Mouse (Mus musculus): Measurements from ENCODE around the gene Pdzd2. TPM values are rescaled to one million over a fixed set of nuclear protein-coding genes. Genes with fewer than 3 reads are reported as not detected.

Gene Pdzd2
- polyA plus RNA-seq, 1 experiment from 2014 or later, result 3.4 TPM

DNA sequence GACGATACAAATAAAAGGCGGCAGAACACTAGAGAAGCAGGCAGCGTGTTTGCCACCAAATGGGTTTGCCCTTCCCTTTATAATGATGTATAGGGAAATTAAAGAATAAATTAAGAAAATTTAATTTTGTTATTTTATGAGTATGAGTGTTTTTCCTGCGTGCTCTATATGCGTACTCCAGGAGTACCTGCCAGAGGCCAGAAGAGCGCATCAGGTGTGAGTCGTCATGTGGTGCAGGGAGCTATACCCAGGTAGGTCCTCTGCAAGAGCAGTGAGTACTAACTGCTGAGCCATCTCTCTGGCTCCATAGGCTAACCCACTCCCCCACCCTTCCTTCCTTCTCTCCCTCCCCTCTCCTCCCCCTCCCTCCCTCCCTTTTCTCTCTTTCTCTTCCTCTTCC is 388.3 kb downstream of the Pdzd2 start:
- Histone ChIP-seq H3K27ac (replicated peaks; ENCODE audit: low read depth, low read length) (no peak overlapping the region), H3K4me1 (ENCODE audit: control insufficient read depth, insufficient read depth, low read length) (no peaks in the 10 kb centered on the region), H3K4me3 (ENCODE audit: low read depth, low read length) (no peak overlapping the region), H3K4me2 (ENCODE audit: low read depth, low read length) (no peak overlapping the region), H3K9ac (replicated peaks; ENCODE audit: low read length) (no peak overlapping the region), H3K36me3 (replicated peaks; ENCODE audit: control insufficient read depth, insufficient read depth, low read depth, low read length) (peaks cover 3% of the 10 kb centered on the region), H3K27me3 (ENCODE audit: control insufficient read depth, insufficient read depth, low read length) (no peaks in the 10 kb centered on the region), H3K9me3 (replicated peaks; ENCODE audit: control insufficient read depth, low read length) (no peaks in the 10 kb centered on the region)
- DNase-seq (ENCODE audit: low spot score) (no peak), ATAC-seq (replicated peaks; ENCODE audit: insufficient number of reproducible peaks, low FRiP score, low TSS enrichment, low read depth) (no peak)
- WGBS, result 93% methylated on average over 7 of the region's 7 CpGs

GRCm38 (mm10) chr15:12349840-12350239 is 389.9 kb downstream of the Pdzd2 start:
- Histone ChIP-seq H3K9ac (replicated peaks; ENCODE audit: low read length) (no peak overlapping the region), H3K36me3 (replicated peaks; ENCODE audit: control insufficient read depth, insufficient read depth, low read depth, low read length) (peaks cover 3% of the 10 kb centered on the region), H3K27ac (replicated peaks; ENCODE audit: low read depth, low read length) (no peak overlapping the region), H3K4me1 (ENCODE audit: control insufficient read depth, insufficient read depth, low read length) (no peaks in the 10 kb centered on the region), H3K27me3 (ENCODE audit: control insufficient read depth, insufficient read depth, low read length) (no peaks in the 10 kb centered on the region), H3K4me3 (ENCODE audit: low read depth, low read length) (no peak overlapping the region), H3K9me3 (replicated peaks; ENCODE audit: control insufficient read depth, low read length) (no peaks in the 10 kb centered on the region), H3K4me2 (ENCODE audit: low read depth, low read length) (no peak overlapping the region)
- 88% methylated on average over 5 of the region's 5 CpGs for WGBS
- no peak for DNase-seq (ENCODE audit: low spot score)
- no peak for ATAC-seq (replicated peaks; ENCODE audit: insufficient number of reproducible peaks, low FRiP score, low TSS enrichment, low read depth)

GRCm38 (mm10) chr15:12348950-12349349 is 390.8 kb downstream of the Pdzd2 start:
- no peaks in the 10 kb centered on the region for H3K27me3 ChIP-seq (ENCODE audit: control insufficient read depth, insufficient read depth, low read length)
- H3K4me3 ChIP-seq (ENCODE audit: low read depth, low read length), result no peak overlapping the region
- 86% methylated on average over 3 of the region's 3 CpGs for WGBS
- H3K4me2 ChIP-seq (ENCODE audit: low read depth, low read length), result no peak overlapping the region
- no peaks in the 10 kb centered on the region for H3K9me3 ChIP-seq (replicated peaks; ENCODE audit: control insufficient read depth, low read length)
- no peak overlapping the region for H3K27ac ChIP-seq (replicated peaks; ENCODE audit: low read depth, low read length)
- H3K9ac ChIP-seq (replicated peaks; ENCODE audit: low read length), result no peak overlapping the region
- peaks cover 3% of the 10 kb centered on the region; the same call in 1 of the 2 replicates for H3K36me3 ChIP-seq (replicated peaks; ENCODE audit: control insufficient read depth, insufficient read depth, low read depth, low read length)
- no peak for DNase-seq (ENCODE audit: low spot score)
- no peak for ATAC-seq (replicated peaks; ENCODE audit: insufficient number of reproducible peaks, low FRiP score, low TSS enrichment, low read depth)
- no peaks in the 10 kb centered on the region for H3K4me1 ChIP-seq (ENCODE audit: control insufficient read depth, insufficient read depth, low read length)

DNA sequence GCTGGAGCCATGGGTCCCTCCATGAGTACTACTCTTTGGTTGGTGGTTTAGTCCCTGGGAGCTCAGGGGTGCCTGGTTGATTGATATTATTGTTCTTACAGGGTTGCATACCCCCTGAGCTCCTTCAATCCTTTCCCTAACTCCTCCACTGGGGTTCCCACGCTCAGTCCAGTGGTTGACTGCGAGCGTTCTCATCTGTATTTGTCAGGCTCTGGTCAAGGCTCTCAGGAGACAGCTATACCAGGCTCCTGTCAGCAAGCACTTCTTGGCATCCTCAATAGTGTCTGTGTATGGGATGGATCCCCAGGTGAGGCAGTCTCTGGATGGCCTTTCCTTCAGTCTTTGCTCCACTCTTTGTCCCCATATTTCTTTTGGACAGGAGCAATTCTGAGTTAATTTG is 392.8 kb downstream of the Pdzd2 start:
- WGBS, result 88% methylated on average over 3 of the region's 3 CpGs
- H3K4me1 ChIP-seq (ENCODE audit: control insufficient read depth, insufficient read depth, low read length), result no peaks in the 10 kb centered on the region
- no peak overlapping the region for H3K9ac ChIP-seq (replicated peaks; ENCODE audit: low read length)
- H3K27me3 ChIP-seq (ENCODE audit: control insufficient read depth, insufficient read depth, low read length), result no peaks in the 10 kb centered on the region
- no peak for ATAC-seq (replicated peaks; ENCODE audit: insufficient number of reproducible peaks, low FRiP score, low TSS enrichment, low read depth)
- no peak overlapping the region for H3K4me2 ChIP-seq (ENCODE audit: low read depth, low read length)
- H3K36me3 ChIP-seq (replicated peaks; ENCODE audit: control insufficient read depth, insufficient read depth, low read depth, low read length), result no peaks in the 10 kb centered on the region
- H3K4me3 ChIP-seq (ENCODE audit: low read depth, low read length), result no peak overlapping the region
- no peak overlapping the region for H3K27ac ChIP-seq (replicated peaks; ENCODE audit: low read depth, low read length)
- no peak for DNase-seq (ENCODE audit: low spot score)
- no peaks in the 10 kb centered on the region for H3K9me3 ChIP-seq (replicated peaks; ENCODE audit: control insufficient read depth, low read length)

DNA sequence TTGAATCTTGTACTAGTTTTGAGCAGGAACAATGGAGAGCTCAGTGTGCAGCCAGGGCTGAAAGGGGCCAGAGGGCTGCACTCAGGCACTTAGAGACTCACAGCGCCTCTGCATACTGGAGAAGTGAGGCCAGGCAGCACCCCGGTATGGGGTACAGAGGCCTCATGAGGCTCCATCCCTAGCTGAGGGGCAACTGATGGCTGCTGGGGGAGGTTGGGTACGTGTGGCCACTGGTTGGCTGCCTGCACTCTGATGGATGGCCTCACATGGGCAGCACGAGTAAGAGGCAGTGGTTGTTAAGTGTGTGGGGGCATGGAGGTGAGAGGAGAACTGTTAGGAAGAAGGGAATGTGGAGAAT is 398.3 kb downstream of the Pdzd2 start:
- Histone ChIP-seq H3K27me3 (ENCODE audit: control insufficient read depth, insufficient read depth, low read length) (no peaks in the 10 kb centered on the region), H3K36me3 (replicated peaks; ENCODE audit: control insufficient read depth, insufficient read depth, low read depth, low read length) (no peaks in the 10 kb centered on the region), H3K9me3 (replicated peaks; ENCODE audit: control insufficient read depth, low read length) (no peaks in the 10 kb centered on the region), H3K4me1 (ENCODE audit: control insufficient read depth, insufficient read depth, low read length) (no peaks in the 10 kb centered on the region), H3K9ac (replicated peaks; ENCODE audit: low read length) (no peak overlapping the region), H3K4me3 (ENCODE audit: low read depth, low read length) (no peak overlapping the region), H3K27ac (replicated peaks; ENCODE audit: low read depth, low read length) (no peak overlapping the region), H3K4me2 (ENCODE audit: low read depth, low read length) (no peak overlapping the region)
- no peak for DNase-seq (ENCODE audit: low spot score)
- WGBS, result 40% methylated on average over 4 of the region's 4 CpGs
- peak; percentile 72 for ATAC-seq (replicated peaks; ENCODE audit: insufficient number of reproducible peaks, low FRiP score, low TSS enrichment, low read depth)

GRCm38 (mm10) chr15:12340536-12341400 is 399.0 kb downstream of the Pdzd2 start:
- H3K4me2 ChIP-seq (ENCODE audit: low read depth, low read length), result no peak overlapping the region
- H3K9me3 ChIP-seq (replicated peaks; ENCODE audit: control insufficient read depth, low read length), result no peaks in the 10 kb centered on the region
- H3K27me3 ChIP-seq (ENCODE audit: control insufficient read depth, insufficient read depth, low read length), result no peaks in the 10 kb centered on the region
- H3K36me3 ChIP-seq (replicated peaks; ENCODE audit: control insufficient read depth, insufficient read depth, low read depth, low read length), result no peaks in the 10 kb centered on the region
- ATAC-seq (replicated peaks; ENCODE audit: insufficient number of reproducible peaks, low FRiP score, low TSS enrichment, low read depth) (no peak), DNase-seq (ENCODE audit: low spot score) (no peak)
- H3K4me3 ChIP-seq (ENCODE audit: low read depth, low read length), result no peak overlapping the region
- H3K27ac ChIP-seq (replicated peaks; ENCODE audit: low read depth, low read length), result no peak overlapping the region
- no peaks in the 10 kb centered on the region for H3K4me1 ChIP-seq (ENCODE audit: control insufficient read depth, insufficient read depth, low read length)
- no peak overlapping the region for H3K9ac ChIP-seq (replicated peaks; ENCODE audit: low read length)
- 68% methylated on average over 5 of the region's 5 CpGs for WGBS

DNA sequence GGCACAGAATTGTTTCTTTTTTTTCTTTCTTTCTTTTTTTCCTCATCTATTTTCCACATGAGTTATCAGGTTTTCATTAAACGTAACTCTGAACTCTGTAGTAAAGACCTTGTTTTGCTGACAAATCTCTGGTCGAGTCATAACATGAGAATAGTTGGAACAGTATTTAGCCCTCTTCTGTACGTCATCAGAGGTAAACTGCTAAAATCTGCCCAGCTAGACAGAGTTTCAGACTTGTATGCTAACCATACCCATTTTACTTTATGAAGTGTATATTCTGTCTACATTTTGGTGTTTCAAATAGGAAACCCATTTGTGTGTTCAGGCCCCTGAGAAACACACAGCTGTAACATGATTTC is 402.0 kb downstream of the Pdzd2 start:
- H3K9me3 ChIP-seq (replicated peaks; ENCODE audit: control insufficient read depth, low read length), result no peaks in the 10 kb centered on the region
- H3K36me3 ChIP-seq (replicated peaks; ENCODE audit: control insufficient read depth, insufficient read depth, low read depth, low read length), result no peaks in the 10 kb centered on the region
- no peaks in the 10 kb centered on the region for H3K4me1 ChIP-seq (ENCODE audit: control insufficient read depth, insufficient read depth, low read length)
- ATAC-seq (replicated peaks; ENCODE audit: insufficient number of reproducible peaks, low FRiP score, low TSS enrichment, low read depth) (no peak), DNase-seq (ENCODE audit: low spot score) (no peak)
- H3K4me2 ChIP-seq (ENCODE audit: low read depth, low read length), result no peak overlapping the region
- WGBS, result 84% methylated on average over 3 of the region's 3 CpGs
- H3K27ac ChIP-seq (replicated peaks; ENCODE audit: low read depth, low read length), result no peak overlapping the region
- H3K27me3 ChIP-seq (ENCODE audit: control insufficient read depth, insufficient read depth, low read length), result no peaks in the 10 kb centered on the region
- no peak overlapping the region for H3K4me3 ChIP-seq (ENCODE audit: low read depth, low read length)
- no peak overlapping the region for H3K9ac ChIP-seq (replicated peaks; ENCODE audit: low read length)

GRCm38 (mm10) chr15:12337030-12337778 is 402.5 kb downstream of the Pdzd2 start:
- no peak overlapping the region for H3K27ac ChIP-seq (replicated peaks; ENCODE audit: low read depth, low read length)
- no peak for ATAC-seq (replicated peaks; ENCODE audit: insufficient number of reproducible peaks, low FRiP score, low TSS enrichment, low read depth)
- H3K9ac ChIP-seq (replicated peaks; ENCODE audit: low read length), result no peak overlapping the region
- DNase-seq (ENCODE audit: low spot score), result no peak
- no peaks in the 10 kb centered on the region for H3K36me3 ChIP-seq (replicated peaks; ENCODE audit: control insufficient read depth, insufficient read depth, low read depth, low read length)
- H3K4me2 ChIP-seq (ENCODE audit: low read depth, low read length), result no peak overlapping the region
- H3K27me3 ChIP-seq (ENCODE audit: control insufficient read depth, insufficient read depth, low read length), result no peaks in the 10 kb centered on the region
- no peak overlapping the region for H3K4me3 ChIP-seq (ENCODE audit: low read depth, low read length)
- no peaks in the 10 kb centered on the region for H3K9me3 ChIP-seq (replicated peaks; ENCODE audit: control insufficient read depth, low read length)
- no peaks in the 10 kb centered on the region for H3K4me1 ChIP-seq (ENCODE audit: control insufficient read depth, insufficient read depth, low read length)
- WGBS, result 90% methylated on average over 4 of the region's 4 CpGs

Data from embryonic facial prominence, embryonic 11.5 days (tissue).